Mouse (Mus musculus): Measurements from ENCODE around the gene Numa1.

DNA sequence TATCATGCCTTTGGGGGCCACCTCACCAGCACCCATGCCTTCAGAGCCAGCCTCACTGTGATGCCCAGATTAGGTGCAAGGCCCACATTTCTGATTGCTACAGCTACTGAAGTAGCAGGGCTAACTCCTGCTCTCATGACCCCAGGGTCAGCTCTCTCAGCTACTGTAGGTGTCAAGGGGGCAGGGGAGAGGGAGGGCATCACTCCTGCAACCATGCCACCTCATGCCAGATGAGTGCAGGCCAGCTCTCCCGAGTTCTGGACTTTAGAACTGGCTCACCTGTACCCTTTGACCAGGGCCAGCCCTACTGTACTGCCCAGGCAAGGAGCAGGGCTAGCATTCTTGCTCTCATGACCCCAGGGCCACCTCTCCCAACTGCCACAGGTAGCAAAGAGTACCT lies 48.8 kb downstream of the Numa1 start:
- TF ChIP-seq CTCF (IDR thresholded peaks at IDR 0.05; ENCODE audit: borderline replicate concordance, insufficient read depth, low read depth, low read length) (no peak), POLR2A (IDR thresholded peaks at IDR 0.05; ENCODE audit: borderline replicate concordance, insufficient read depth, low read length) (no peak)
